Mouse (Mus musculus) myocyte (in vitro differentiated cells): ENCODE data around the gene Vmn1r160. TPM values are rescaled to one million over a fixed set of nuclear protein-coding genes. Genes with fewer than 3 reads are reported as not detected.
"Not testable (repeated sequence)": the region's sequence is repeated elsewhere in the genome, so short reads cannot be mapped to it uniquely, and the experiment has no call there.

Source experiments
- H3K27me3 ChIP-seq: one replicate; pipeline ENCODE4 v1.6.1; 2011; ENCODE audit not compliant: control insufficient read depth, insufficient read depth, insufficient read length
- H3K36me3 ChIP-seq: one replicate; pipeline ENCODE4 v1.6.1; 2011; ENCODE audit not compliant: control insufficient read depth, insufficient read depth
- H3K4me2 ChIP-seq: one replicate; pipeline ENCODE4 v1.6.1; 2011; ENCODE audit warnings: low read depth, control low read depth
- H3K4me3 ChIP-seq: one replicate; pipeline ENCODE4 v1.5.1; 2011; ENCODE audit warnings: mild to moderate bottlenecking, control low read depth, moderate library complexity
- H3K79me2 ChIP-seq: one replicate; pipeline ENCODE4 v1.6.1; 2011; ENCODE audit not compliant: control insufficient read depth, insufficient read depth
- H3ac ChIP-seq: one replicate; pipeline ENCODE4 v1.6.1; 2011; ENCODE audit not compliant: control insufficient read depth, insufficient read length
- polyA plus RNA-seq: library from polyadenylated mRNA; unstranded; fragments of >200 nt; fragmentation: generic; extraction: Trizol; gene quantifications from one replicate; pipeline ENCODE4 v1.2.1, GENCODE M21; 2012; ENCODE audit warnings: missing spikeins

Vmn1r160 gene
- polyA plus RNA-seq, result not detected

DNA sequence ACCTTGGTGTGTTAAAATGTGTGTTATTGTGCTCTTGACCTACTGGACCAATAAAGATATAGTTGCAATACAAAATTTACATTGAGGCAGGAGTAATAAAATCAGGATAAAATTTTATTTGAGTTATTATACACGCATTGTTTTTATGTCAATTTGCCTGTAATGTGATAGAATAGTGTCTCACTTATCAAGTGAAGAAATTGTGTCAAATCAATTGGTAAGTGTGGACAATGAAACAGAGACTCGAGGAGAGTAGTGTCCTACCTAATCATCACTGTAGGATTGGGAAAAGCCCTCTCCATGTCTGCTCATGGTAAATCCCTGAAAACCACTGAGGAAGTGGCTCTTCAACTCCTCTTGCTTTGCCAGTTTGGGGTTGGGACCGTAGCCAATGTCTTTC, at the start of gene Vmn1r160:
Vmn1r160 (plus strand) TSS at position 301 of the 400 bp plus-strand sequence.
- not testable (repeated sequence) for H3K4me2 ChIP-seq, H3K4me3 ChIP-seq, H3K27me3 ChIP-seq, H3ac ChIP-seq, H3K79me2 ChIP-seq, H3K36me3 ChIP-seq

- H3K4me2 ChIP-seq, H3ac ChIP-seq, H3K4me3 ChIP-seq, H3K36me3 ChIP-seq, H3K79me2 ChIP-seq, H3K27me3 ChIP-seq: not testable (repeated sequence)
These were observed 27.5 kb upstream of the Vmn1r160 start, which contains the start of gene Vmn1r159 for GRCm38 (mm10) chr7:22843505-22843904. TSS of gene Vmn1r159 (minus strand) at chr7:22843605.

Other genes with a start within 250 kb of the Vmn1r160 start
- gene Vmn1r155, start 213.2 kb upstream of the Vmn1r160 start, polyA plus RNA-seq, result not detected
- gene Gm8693, start 178.9 kb upstream of the Vmn1r160 start, polyA plus RNA-seq, result not detected
- gene Gm4567, start 151.5 kb upstream of the Vmn1r160 start, polyA plus RNA-seq, result not detected
- not detected for gene Vmn1r157, start 109.5 kb upstream of the Vmn1r160 start, polyA plus RNA-seq
- gene Vmn1r158, start 80.4 kb upstream of the Vmn1r160 start, polyA plus RNA-seq, result not detected
- not detected for gene Vmn1r159, start 27.6 kb upstream of the Vmn1r160 start, polyA plus RNA-seq
- gene Gm4214, start 113.4 kb downstream of the Vmn1r160 start, polyA plus RNA-seq, result not detected
- not detected for gene Gm4216, start 148.7 kb downstream of the Vmn1r160 start, polyA plus RNA-seq
- gene Vmn1r163, start 184.3 kb downstream of the Vmn1r160 start, polyA plus RNA-seq, result not detected
- gene Gm8720, start 196.2 kb downstream of the Vmn1r160 start, polyA plus RNA-seq, result not detected